Mouse (Mus musculus) liver, embryonic 12.5 days (tissue): ENCODE measurements around the gene Sh3glb1. TPM values are rescaled to one million over a fixed set of nuclear protein-coding genes. Genes with fewer than 3 reads are reported as not detected.

Source experiments
- ATAC-seq: fragments of 200-750 bp; cut with Nextera tagmentation; 2 replicates; pipeline ENCODE4 v1.8.0; 2017; ENCODE audit warnings: moderate number of reproducible peaks, mild to moderate bottlenecking, moderate library complexity
- H3K27ac ChIP-seq: fragments of 300-500 bp; sonication (generic); 2 replicates; pipeline ENCODE4 v1.5.1; 2016; ENCODE audit warnings: mild to moderate bottlenecking
- H3K27me3 ChIP-seq: fragments of 300-500 bp; sonication (generic); replicated peaks from 2 replicates; pipeline ENCODE4 v1.6.1; 2016; ENCODE audit warnings: mild to moderate bottlenecking, moderate library complexity
- H3K36me3 ChIP-seq: fragments of 300-500 bp; sonication (generic); 2 replicates; pipeline ENCODE4 v1.6.1; 2016; ENCODE audit warnings: mild to moderate bottlenecking, moderate library complexity
- H3K4me1 ChIP-seq: fragments of 300-500 bp; sonication (generic); 2 replicates; pipeline ENCODE4 v1.6.1; 2016
- H3K4me2 ChIP-seq: fragments of 300-500 bp; sonication (generic); 2 replicates; pipeline ENCODE4 v1.6.1; 2016; ENCODE audit warnings: mild to moderate bottlenecking, moderate library complexity
- H3K4me3 ChIP-seq: fragments of 300-500 bp; sonication (generic); 2 replicates; pipeline ENCODE4 v1.5.1; 2016; ENCODE audit warnings: mild to moderate bottlenecking, moderate library complexity
- H3K9ac ChIP-seq: fragments of 300-500 bp; sonication (generic); 2 replicates; pipeline ENCODE4 v1.6.1; 2016; ENCODE audit warnings: mild to moderate bottlenecking, moderate library complexity
- H3K9me3 ChIP-seq: fragments of 300-500 bp; sonication (generic); replicated peaks from 2 replicates; pipeline ENCODE4 v1.6.1; 2016; ENCODE audit warnings: mild to moderate bottlenecking, moderate library complexity
- WGBS: fragments of 180-500 bp; shearing (Covaris S2); methylation state at CpG from one replicate; pipeline ENCODE4 v1.1.7; 2016; ENCODE audit not compliant: insufficient replicate concordance; 5-methylcytosine and 5-hydroxymethylcytosine counted together
- polyA plus RNA-seq: library from polyadenylated mRNA; unstranded; fragments of >200 nt; fragmentation: Nextera tagmentation; extraction: Ambion mirVana; gene quantifications from 2 replicates; pipeline ENCODE4 v1.2.1, GENCODE M21; 2016

Sh3glb1 gene
- polyA plus RNA-seq, 1 experiment from 2014 or later = 88.7 TPM

GRCm38 (mm10) chr3:144635236-144635635 is 84.9 kb downstream of the Sh3glb1 start:
- Histone ChIP-seq H3K36me3 (no peaks in the 10 kb centered on the region), H3K4me2 (no peak overlapping the region), H3K27ac (no peak overlapping the region), H3K27me3 (0 out of 2 replicates have a peak, but pooled peaks cover 8% of the 10 kb centered on the region), H3K4me3 (no peak overlapping the region), H3K9ac (no peak overlapping the region), H3K4me1 (peaks cover 3% of the 10 kb centered on the region; the same call in 1 of the 2 replicates), H3K9me3 (no peaks in the 10 kb centered on the region)
- WGBS = 79% methylated on average over 5 of the region's 5 CpGs
- no peak for ATAC-seq

Other genes with a start within 250 kb of the Sh3glb1 start
- 6.0 and 6.3 TPM in 2 replicates for gene Hs2st1, start 150.2 kb downstream of the Sh3glb1 start, polyA plus RNA-seq
- 307 and 317 TPM in 2 replicates for gene Selenof, start 150.0 kb downstream of the Sh3glb1 start, polyA plus RNA-seq
- 3.0 and 3.3 TPM in 2 replicates for gene Clca3a1, start 40.6 kb upstream of the Sh3glb1 start, polyA plus RNA-seq
- not detected in 2 replicates for gene Clca3a2, start 99.2 kb upstream of the Sh3glb1 start, polyA plus RNA-seq
- not detected in 2 replicates for gene Clca3b, start 129.0 kb upstream of the Sh3glb1 start, polyA plus RNA-seq
- not detected in 2 replicates for gene Clca4b, start 212.2 kb upstream of the Sh3glb1 start, polyA plus RNA-seq